Mouse (Mus musculus): ENCODE results near the gene Cdc6. TPM values are rescaled to one million over a fixed set of nuclear protein-coding genes. Genes with fewer than 3 reads are reported as not detected.

Gene Cdc6
- total and polyA plus RNA-seq, 2 experiments from 2014 or later: 1.4 to 4.2 TPM

GRCm38 (mm10) chr11:98939953-98940641, 32.5 kb downstream of the Cdc6 start:
- H3K27ac ChIP-seq (ENCODE audit: low read depth): peak overlapping the region; percentile 100
- no peaks in the 10 kb centered on the region for H3K9me3 ChIP-seq (replicated peaks; ENCODE audit: control insufficient read depth, low read length)
- TF ChIP-seq EP300 (IDR thresholded peaks at IDR 0.05; ENCODE audit: low read depth): no peak
- no peak for TF ChIP-seq CTCF (IDR thresholded peaks at IDR 0.05; ENCODE audit: low read depth)
- H3K9ac ChIP-seq (replicated peaks; ENCODE audit: low read depth, low read length): peak overlapping the region; percentile 83; the same call in 1 of the 2 replicates
- no peaks in the 10 kb centered on the region for H3K36me3 ChIP-seq (replicated peaks; ENCODE audit: control insufficient read depth, insufficient read depth, low read length)
- H3K4me3 ChIP-seq (ENCODE audit: low read depth, low read length): peak overlapping the region; percentile 87
- H3K4me1 ChIP-seq (ENCODE audit: control insufficient read depth, insufficient read depth): peaks cover 67% of the 10 kb centered on the region
- peak overlapping the region; percentile 82 for H3K4me2 ChIP-seq (ENCODE audit: low read depth, low read length)
- no peaks in the 10 kb centered on the region for H3K27me3 ChIP-seq (ENCODE audit: control insufficient read depth, insufficient read depth, low read length)
- DNase-seq (ENCODE audit: low spot score) (peak; percentile 37), ATAC-seq (ENCODE audit: insufficient read depth, low read depth) (no peak)
- WGBS: 38% methylated on average over 11 of the region's 11 CpGs

GRCm38 (mm10) chr11:98940776-98941175, 33.2 kb downstream of the Cdc6 start:
- 32% methylated on average over 3 of the region's 3 CpGs for WGBS
- no peaks in the 10 kb centered on the region for H3K27me3 ChIP-seq (ENCODE audit: control insufficient read depth, insufficient read depth, low read length)
- ATAC-seq (ENCODE audit: insufficient read depth, low read depth) (no peak), DNase-seq (ENCODE audit: low spot score) (peak; percentile 31)
- H3K27ac ChIP-seq (ENCODE audit: low read depth): peak overlapping the region; percentile 100
- H3K9me3 ChIP-seq (replicated peaks; ENCODE audit: control insufficient read depth, low read length): no peaks in the 10 kb centered on the region
- H3K36me3 ChIP-seq (replicated peaks; ENCODE audit: control insufficient read depth, insufficient read depth, low read length): no peaks in the 10 kb centered on the region
- TF ChIP-seq CTCF (IDR thresholded peaks at IDR 0.05; ENCODE audit: low read depth) (no peak), EP300 (IDR thresholded peaks at IDR 0.05; ENCODE audit: low read depth) (no peak)
- peak overlapping the region; percentile 82 for H3K4me2 ChIP-seq (ENCODE audit: low read depth, low read length)
- peak overlapping the region; percentile 47 for H3K4me3 ChIP-seq (ENCODE audit: low read depth, low read length)
- peaks cover 73% of the 10 kb centered on the region for H3K4me1 ChIP-seq (ENCODE audit: control insufficient read depth, insufficient read depth)
- H3K9ac ChIP-seq (replicated peaks; ENCODE audit: low read depth, low read length): peak overlapping the region; percentile 83; the same call in 1 of the 2 replicates

- TF ChIP-seq EP300 (IDR thresholded peaks at IDR 0.05; ENCODE audit: low read depth): no peak; the same call in 1 of the 2 replicates
- TF ChIP-seq CTCF (IDR thresholded peaks at IDR 0.05; ENCODE audit: low read depth): no peak
- no peaks in the 10 kb centered on the region for H3K36me3 ChIP-seq (replicated peaks; ENCODE audit: control insufficient read depth, insufficient read depth, low read length)
- H3K9me3 ChIP-seq (replicated peaks; ENCODE audit: control insufficient read depth, low read length): no peaks in the 10 kb centered on the region
- DNase-seq (ENCODE audit: low spot score) (peak; percentile 89), ATAC-seq (ENCODE audit: insufficient read depth, low read depth) (peak; percentile 54)
- WGBS: 1% methylated on average over 12 of the region's 12 CpGs
- H3K4me3 ChIP-seq (ENCODE audit: low read depth, low read length): peak overlapping the region; percentile 47
- peak overlapping the region; percentile 83 for H3K9ac ChIP-seq (replicated peaks; ENCODE audit: low read depth, low read length)
- no peaks in the 10 kb centered on the region for H3K27me3 ChIP-seq (ENCODE audit: control insufficient read depth, insufficient read depth, low read length)
- H3K27ac ChIP-seq (ENCODE audit: low read depth): peak overlapping the region; percentile 100
- peak overlapping the region; percentile 82 for H3K4me2 ChIP-seq (ENCODE audit: low read depth, low read length)
- peaks cover 74% of the 10 kb centered on the region for H3K4me1 ChIP-seq (ENCODE audit: control insufficient read depth, insufficient read depth)
These were observed 33.8 kb downstream of the Cdc6 start for GRCm38 (mm10) chr11:98941341-98941825.

- peak overlapping the region; percentile 47 for H3K4me3 ChIP-seq (ENCODE audit: low read depth, low read length)
- H3K36me3 ChIP-seq (replicated peaks; ENCODE audit: control insufficient read depth, insufficient read depth, low read length): no peaks in the 10 kb centered on the region
- DNase-seq (ENCODE audit: low spot score): peak; percentile 95
- H3K9me3 ChIP-seq (replicated peaks; ENCODE audit: control insufficient read depth, low read length): no peaks in the 10 kb centered on the region
- H3K27ac ChIP-seq (ENCODE audit: low read depth): peak overlapping the region; percentile 100
- WGBS: 4% methylated on average over 14 of the region's 15 CpGs
- TF ChIP-seq EP300 (IDR thresholded peaks at IDR 0.05; ENCODE audit: low read depth) (peak; percentile 93), CTCF (IDR thresholded peaks at IDR 0.05; ENCODE audit: low read depth) (no peak)
- H3K9ac ChIP-seq (replicated peaks; ENCODE audit: low read depth, low read length): peak overlapping the region; percentile 83
- H3K27me3 ChIP-seq (ENCODE audit: control insufficient read depth, insufficient read depth, low read length): no peaks in the 10 kb centered on the region
- H3K4me2 ChIP-seq (ENCODE audit: low read depth, low read length): peak overlapping the region; percentile 82
- peak; percentile 51 for ATAC-seq (ENCODE audit: insufficient read depth, low read depth)
- H3K4me1 ChIP-seq (ENCODE audit: control insufficient read depth, insufficient read depth): peaks cover 70% of the 10 kb centered on the region
These were observed 34.4 kb downstream of the Cdc6 start for GRCm38 (mm10) chr11:98941826-98942550.

DNA sequence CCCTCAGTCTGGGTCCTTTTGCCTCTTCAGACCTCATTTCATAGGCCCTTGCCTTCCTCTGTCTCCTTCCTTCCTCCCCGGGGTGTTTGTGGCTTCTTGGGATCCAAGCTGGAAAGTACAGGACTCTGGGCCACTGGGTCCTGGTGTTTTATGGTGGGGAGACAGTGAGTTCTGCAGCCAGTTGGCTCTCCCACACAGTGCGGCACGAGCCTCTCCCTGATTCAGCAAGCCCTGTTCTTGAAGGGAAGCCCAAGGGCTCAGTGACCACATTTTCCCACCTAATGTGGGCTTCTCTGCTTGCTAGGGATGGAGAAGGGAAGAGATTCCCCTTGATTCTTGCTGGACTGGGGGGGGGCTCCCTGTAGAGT, 34.9 kb downstream of the Cdc6 start:
- peak overlapping the region; percentile 100 for H3K27ac ChIP-seq (ENCODE audit: low read depth)
- ATAC-seq (ENCODE audit: insufficient read depth, low read depth) (peak; percentile 1), DNase-seq (ENCODE audit: low spot score) (no peak)
- H3K36me3 ChIP-seq (replicated peaks; ENCODE audit: control insufficient read depth, insufficient read depth, low read length): no peaks in the 10 kb centered on the region
- peaks cover 75% of the 10 kb centered on the region for H3K4me1 ChIP-seq (ENCODE audit: control insufficient read depth, insufficient read depth)
- H3K4me3 ChIP-seq (ENCODE audit: low read depth, low read length): peak overlapping the region; percentile 47
- H3K9ac ChIP-seq (replicated peaks; ENCODE audit: low read depth, low read length): peak overlapping the region; percentile 83
- no peak for TF ChIP-seq EP300 (IDR thresholded peaks at IDR 0.05; ENCODE audit: low read depth)
- no peak for TF ChIP-seq CTCF (IDR thresholded peaks at IDR 0.05; ENCODE audit: low read depth)
- H3K27me3 ChIP-seq (ENCODE audit: control insufficient read depth, insufficient read depth, low read length): no peaks in the 10 kb centered on the region
- WGBS: 9% methylated on average over 3 of the region's 3 CpGs
- H3K4me2 ChIP-seq (ENCODE audit: low read depth, low read length): peak overlapping the region; percentile 82
- no peaks in the 10 kb centered on the region for H3K9me3 ChIP-seq (replicated peaks; ENCODE audit: control insufficient read depth, low read length)
